Mouse (Mus musculus) heart, embryonic 16.5 days (tissue): ENCODE results near the gene 9530053A07Rik. TPM values are rescaled to one million over a fixed set of nuclear protein-coding genes. Genes with fewer than 3 reads are reported as not detected.
"Not testable (repeated sequence)": the region's sequence is repeated elsewhere in the genome, so short reads cannot be mapped to it uniquely, and the experiment has no call there.

ENCODE experiments used
- ATAC-seq: fragments of 200-750 bp; cut with Nextera tagmentation; replicated peaks from 2 replicates; pipeline ENCODE4 v1.8.0; 2017; ENCODE audit warnings: moderate number of reproducible peaks; ENCODE audit not compliant: insufficient read depth, low FRiP score; ENCODE audit errors: extremely low read depth
- H3K27ac ChIP-seq: fragments of 300-500 bp; sonication (generic); 2 replicates; pipeline ENCODE4 v1.5.1; 2014; ENCODE audit warnings: mild to moderate bottlenecking, low read length, control low read depth, moderate library complexity
- H3K27me3 ChIP-seq: fragments of 300-500 bp; sonication (generic); 2 replicates; pipeline ENCODE4 v1.6.1; 2014; ENCODE audit warnings: low read length, mixed read lengths; ENCODE audit not compliant: control insufficient read depth, insufficient read depth
- H3K36me3 ChIP-seq: fragments of 300-500 bp; sonication (generic); 2 replicates; pipeline ENCODE4 v1.6.1; 2014; ENCODE audit not compliant: control insufficient read depth, insufficient read depth
- H3K4me1 ChIP-seq: fragments of 300-500 bp; sonication (generic); 2 replicates; pipeline ENCODE4 v1.6.1; 2014; ENCODE audit warnings: low read length, mixed read lengths; ENCODE audit not compliant: control insufficient read depth, insufficient read depth
- H3K4me2 ChIP-seq: fragments of 300-500 bp; sonication (generic); 2 replicates; pipeline ENCODE4 v1.6.1; 2014; ENCODE audit warnings: low read depth, mild to moderate bottlenecking, control low read depth, low read length
- H3K4me3 ChIP-seq: fragments of 300-500 bp; sonication (generic); 2 replicates; pipeline ENCODE4 v1.5.1; 2014; ENCODE audit warnings: mild to moderate bottlenecking, control low read depth, low read length
- H3K9ac ChIP-seq: fragments of 300-500 bp; sonication (generic); 2 replicates; pipeline ENCODE4 v1.6.1; 2014; ENCODE audit warnings: low read length, control low read depth
- H3K9me3 ChIP-seq: fragments of 300-500 bp; sonication (generic); replicated peaks from 2 replicates; pipeline ENCODE4 v1.6.1; 2016; ENCODE audit warnings: low read length; ENCODE audit not compliant: control insufficient read depth
- WGBS: fragments of 180-500 bp; shearing (Covaris S2); extraction: QIAGEN DNeasy Blood & Tissue Kit; methylation state at CpG from one replicate; pipeline ENCODE4 v1.1.7; 2014; 5-methylcytosine and 5-hydroxymethylcytosine counted together
- polyA plus RNA-seq: library from polyadenylated mRNA; unstranded; fragments of >200 nt; fragmentation: Nextera tagmentation; extraction: Ambion mirVana; gene quantifications from 2 replicates; pipeline ENCODE4 v1.2.1, GENCODE M21; 2015

9530053A07Rik gene
- polyA plus RNA-seq, 1 experiment from 2014 or later, result 0.12 TPM

DNA sequence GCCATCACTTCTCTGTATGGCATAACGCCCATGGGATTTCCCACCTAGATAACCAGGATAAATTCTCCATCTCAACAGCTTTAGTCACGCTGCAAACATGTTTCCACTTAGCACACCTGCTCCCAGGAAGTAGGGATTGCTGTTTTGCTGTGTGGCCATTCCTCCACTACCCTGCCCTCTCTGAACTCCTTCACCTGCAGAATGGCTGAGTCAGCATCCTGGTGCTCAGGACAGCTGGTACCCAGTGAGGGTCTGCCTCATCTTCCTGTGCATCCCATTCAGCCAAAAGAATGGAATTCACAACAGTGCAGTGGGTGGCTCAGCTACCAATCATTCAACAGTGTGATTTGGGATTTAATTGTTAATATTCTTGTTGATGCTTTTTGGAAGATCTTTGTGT is 14.6 kb upstream of the 9530053A07Rik start:
- H3K36me3 ChIP-seq, result no peaks in the 10 kb centered on the region
- H3K4me3 ChIP-seq, result no peak overlapping the region
- no peak overlapping the region for H3K9ac ChIP-seq
- no peak for ATAC-seq
- H3K4me1 ChIP-seq, result no peaks in the 10 kb centered on the region
- H3K27me3 ChIP-seq, result no peaks in the 10 kb centered on the region
- no peak overlapping the region for H3K4me2 ChIP-seq
- H3K27ac ChIP-seq, result no peak overlapping the region
- no peaks in the 10 kb centered on the region for H3K9me3 ChIP-seq
- 65% methylated on average over 2 of the region's 2 CpGs for WGBS

DNA sequence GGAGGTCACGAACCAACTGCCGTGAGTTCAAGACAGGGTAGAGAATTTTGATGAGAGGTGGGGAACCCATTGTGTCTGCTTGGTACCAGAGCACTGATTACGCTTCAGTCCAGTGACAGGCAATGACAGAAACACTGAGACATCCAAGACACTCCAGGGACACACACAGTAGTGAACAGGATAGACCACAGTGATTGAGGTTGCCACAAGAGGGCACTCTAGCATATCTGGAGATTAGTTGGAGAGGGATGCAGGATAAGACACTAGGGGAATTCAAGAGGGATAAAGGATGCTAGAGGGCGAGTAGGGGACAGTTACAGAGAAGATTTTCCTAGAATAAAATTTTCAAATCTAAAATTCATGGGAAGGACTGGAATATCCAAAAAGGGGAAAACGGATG is 8.3 kb downstream of the 9530053A07Rik start:
- H3K27ac ChIP-seq, result no peak overlapping the region
- H3K27me3 ChIP-seq, result no peaks in the 10 kb centered on the region
- H3K4me1 ChIP-seq, result no peaks in the 10 kb centered on the region
- H3K36me3 ChIP-seq, result no peaks in the 10 kb centered on the region
- H3K4me2 ChIP-seq, result no peak overlapping the region
- no peak for ATAC-seq
- H3K9me3 ChIP-seq, result no peaks in the 10 kb centered on the region
- 62% methylated on average over 5 of the region's 5 CpGs for WGBS
- H3K9ac ChIP-seq, result no peak overlapping the region
- no peak overlapping the region for H3K4me3 ChIP-seq

GRCm38 (mm10) chr7:28148263-28148662 is 19.0 kb downstream of the 9530053A07Rik start:
- no peaks in the 10 kb centered on the region for H3K36me3 ChIP-seq
- H3K4me2 ChIP-seq, result no peak overlapping the region
- WGBS, result 13% methylated on average over 3 of the region's 3 CpGs
- H3K9me3 ChIP-seq, result peaks cover 5% of the 10 kb centered on the region
- H3K27me3 ChIP-seq, result peaks cover 3% of the 10 kb centered on the region; the same call in 1 of the 2 replicates
- no peak overlapping the region for H3K9ac ChIP-seq
- no peaks in the 10 kb centered on the region for H3K4me1 ChIP-seq
- H3K4me3 ChIP-seq, result no peak overlapping the region
- ATAC-seq, result no peak
- no peak overlapping the region for H3K27ac ChIP-seq

DNA sequence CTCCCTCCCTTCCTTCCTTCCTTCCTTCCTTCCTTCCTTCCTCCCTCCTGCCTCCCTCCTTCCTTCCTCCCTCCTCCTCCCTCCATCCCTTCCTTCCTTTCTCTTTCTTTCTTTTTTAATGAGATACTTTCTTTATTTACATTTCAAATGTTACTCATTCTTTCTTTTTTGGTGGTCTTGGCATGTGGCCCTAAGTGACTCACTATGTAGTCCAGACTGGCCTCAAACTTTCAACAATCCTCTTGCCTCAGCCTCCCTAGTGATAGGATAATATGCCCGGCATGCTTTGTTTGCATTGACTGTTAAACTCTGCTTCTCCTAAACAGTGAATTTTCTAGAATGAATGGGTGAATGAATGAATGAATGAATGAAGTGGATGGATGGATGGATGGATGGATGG is 20.6 kb downstream of the 9530053A07Rik start:
- H3K4me2 ChIP-seq, result no peak overlapping the region
- no peak overlapping the region for H3K27ac ChIP-seq
- peaks cover 3% of the 10 kb centered on the region; the same call in 1 of the 2 replicates for H3K27me3 ChIP-seq
- H3K9ac ChIP-seq, result no peak overlapping the region
- H3K36me3 ChIP-seq, result no peaks in the 10 kb centered on the region
- WGBS, result 75% methylated on average over 1 of the region's 1 CpGs
- H3K4me3 ChIP-seq, result no peak overlapping the region
- H3K4me1 ChIP-seq, result no peaks in the 10 kb centered on the region
- no peaks in the 10 kb centered on the region for H3K9me3 ChIP-seq
- ATAC-seq, result no peak

DNA sequence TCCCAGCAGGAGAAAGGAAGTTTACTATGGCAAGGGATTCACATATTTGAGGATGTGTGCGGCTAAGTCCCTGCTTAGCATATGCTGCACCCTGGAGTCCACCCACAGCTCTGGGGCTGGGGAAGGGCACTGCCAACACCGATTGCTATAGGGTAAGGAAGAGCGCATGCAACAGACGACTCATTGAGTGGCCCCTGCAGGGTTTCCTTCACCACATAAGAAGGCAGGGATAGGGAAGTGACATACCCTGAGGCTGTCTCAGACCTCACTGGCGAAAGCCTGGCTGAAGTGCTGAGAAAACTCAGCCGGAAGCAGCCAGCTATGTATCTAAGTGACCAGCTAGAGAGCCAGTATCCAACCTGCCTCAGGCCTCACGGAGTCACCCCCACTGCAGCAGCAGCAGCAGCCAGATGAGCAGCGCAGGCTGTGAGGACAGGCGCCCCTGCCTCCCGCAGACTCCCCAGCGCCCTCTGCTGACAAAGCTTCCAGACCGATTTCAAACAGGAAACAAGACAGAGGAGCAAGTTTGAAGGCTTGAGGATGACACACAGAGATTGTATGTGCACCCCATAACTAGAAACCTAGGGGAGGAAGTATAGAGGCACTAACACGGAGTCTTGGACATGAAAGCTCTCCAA is 22.4 kb downstream of the 9530053A07Rik start:
- no peaks in the 10 kb centered on the region for H3K9me3 ChIP-seq
- no peak overlapping the region for H3K9ac ChIP-seq
- no peak overlapping the region for H3K27ac ChIP-seq
- no peaks in the 10 kb centered on the region for H3K36me3 ChIP-seq
- no peak overlapping the region for H3K4me3 ChIP-seq
- H3K4me2 ChIP-seq, result no peak overlapping the region
- 15% methylated on average over 13 of the region's 13 CpGs for WGBS
- ATAC-seq, result no peak
- H3K4me1 ChIP-seq, result no peaks in the 10 kb centered on the region
- H3K27me3 ChIP-seq, result peaks cover 3% of the 10 kb centered on the region; the same call in 1 of the 2 replicates

DNA sequence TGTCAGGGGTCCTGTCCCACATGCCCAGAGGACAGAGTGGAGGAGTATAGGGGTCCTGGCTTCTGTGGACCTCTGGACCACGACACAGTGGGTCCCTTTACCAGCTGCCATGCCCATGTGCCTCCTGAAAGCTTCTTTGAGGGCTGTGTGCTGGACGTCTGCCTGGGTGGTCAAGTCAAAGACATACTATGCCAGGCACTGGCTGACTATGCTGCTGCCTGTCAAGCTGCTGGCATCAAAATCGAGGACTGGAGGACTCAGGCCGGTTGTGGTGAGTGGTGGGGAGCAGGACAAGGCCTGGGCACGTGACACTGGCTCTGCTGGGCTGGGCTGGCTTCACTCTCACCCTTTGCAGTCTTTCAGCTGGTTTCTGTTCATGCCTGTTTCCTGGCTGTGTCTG is 24.3 kb downstream of the 9530053A07Rik start:
- not testable (repeated sequence) for H3K27me3 ChIP-seq, H3K4me3 ChIP-seq, H3K9ac ChIP-seq, H3K36me3 ChIP-seq, H3K4me2 ChIP-seq, H3K27ac ChIP-seq, H3K4me1 ChIP-seq, ATAC-seq, H3K9me3 ChIP-seq
- WGBS, result 31% methylated on average over 4 of the region's 5 CpGs

DNA sequence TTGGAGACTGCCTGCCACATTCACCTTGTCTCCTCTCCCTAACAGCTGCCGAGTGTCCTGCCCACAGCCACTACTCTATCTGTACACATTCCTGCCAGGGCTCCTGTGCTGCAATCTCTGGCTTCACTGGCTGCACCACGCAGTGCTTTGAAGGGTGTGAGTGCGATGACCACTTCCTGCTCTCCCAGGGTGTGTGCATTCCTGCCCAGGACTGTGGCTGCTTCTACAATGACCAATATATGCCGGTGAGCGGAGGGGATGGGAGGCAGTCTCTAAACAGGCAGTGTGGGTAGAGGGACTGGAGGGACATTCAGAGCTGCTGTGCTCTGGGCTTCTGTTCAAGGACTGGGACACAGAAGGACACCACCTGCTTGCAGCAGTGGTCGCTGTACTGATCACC is 30.0 kb downstream of the 9530053A07Rik start:
- H3K4me3 ChIP-seq, result no peak overlapping the region
- no peak for ATAC-seq

GRCm38 (mm10) chr7:28159893-28160292 is 30.6 kb downstream of the 9530053A07Rik start:
- Histone ChIP-seq H3K27me3 (no peaks in the 10 kb centered on the region), H3K27ac (no peak overlapping the region), H3K36me3 (no peaks in the 10 kb centered on the region), H3K9ac (no peak overlapping the region), H3K4me1 (no peaks in the 10 kb centered on the region), H3K4me2 (no peak overlapping the region), H3K4me3 (no peak overlapping the region), H3K9me3 (no peaks in the 10 kb centered on the region)
- no peak for ATAC-seq
- 71% methylated on average over 3 of the region's 3 CpGs for WGBS

More for the DNA sequence above, 30.0 kb downstream of the 9530053A07Rik start:
- Histone ChIP-seq H3K9ac (no peak overlapping the region), H3K36me3 (no peaks in the 10 kb centered on the region), H3K27ac (no peak overlapping the region), H3K4me1 (no peaks in the 10 kb centered on the region), H3K9me3 (no peaks in the 10 kb centered on the region), H3K27me3 (no peaks in the 10 kb centered on the region), H3K4me2 (no peak overlapping the region)
- WGBS, result 31% methylated on average over 6 of the region's 6 CpGs

- no peaks in the 10 kb centered on the region for H3K27me3 ChIP-seq
- H3K9ac ChIP-seq, result no peak overlapping the region
- no peak overlapping the region for H3K4me2 ChIP-seq
- no peak for ATAC-seq
- H3K9me3 ChIP-seq, result peaks cover 5% of the 10 kb centered on the region; the same call in 1 of the 2 replicates
- no peaks in the 10 kb centered on the region for H3K4me1 ChIP-seq
- no peaks in the 10 kb centered on the region for H3K36me3 ChIP-seq
- H3K27ac ChIP-seq, result no peak overlapping the region
- H3K4me3 ChIP-seq, result no peak overlapping the region
- 52% methylated on average over 9 of the region's 9 CpGs for WGBS
Measured at GRCm38 (mm10) chr7:28161163-28161749, 32.0 kb downstream of the 9530053A07Rik start.
